Mouse (Mus musculus) cerebellum, adult 2 months (tissue): Measurements from ENCODE around the gene Ankrd40. TPM values are rescaled to one million over a fixed set of nuclear protein-coding genes. Genes with fewer than 3 reads are reported as not detected.
A peak's percentile ranks its signal among the peaks of the same experiment; 100 is the strongest.

ENCODE experiments used
- DNase-seq, 2 experiments: peaks; one replicate each; pipeline ENCODE4 v3.0.0; 2021
- H3K27ac ChIP-seq: fragments of 200-500 bp; 2 replicates; pipeline ENCODE4 v1.5.1; 2012; ENCODE audit warnings: low read length, control low read depth, inconsistent platforms; ENCODE audit not compliant: insufficient read depth
- H3K27me3 ChIP-seq: fragments of 200-500 bp; 2 replicates; pipeline ENCODE4 v1.6.1; 2012; ENCODE audit warnings: inconsistent platforms, mild to moderate bottlenecking, low read length, moderate library complexity; ENCODE audit not compliant: control insufficient read depth, insufficient read depth
- H3K4me1 ChIP-seq: fragments of 200-500 bp; 2 replicates; pipeline ENCODE4 v1.6.1; 2011; ENCODE audit warnings: low read length; ENCODE audit not compliant: control insufficient read depth, insufficient read depth
- H3K4me3 ChIP-seq: fragments of 200-500 bp; replicated peaks from 2 replicates; pipeline ENCODE3; 2011; ENCODE audit warnings: mild to moderate bottlenecking, low read depth, low read length, control low read depth; ENCODE audit not compliant: insufficient read depth
- CTCF ChIP-seq: fragments of 200-500 bp; IDR thresholded peaks from 2 replicates; pipeline ENCODE4 v1.5.1; 2011; ENCODE audit warnings: low read depth, mild to moderate bottlenecking, control low read depth, low read length, moderate library complexity, borderline replicate concordance; ENCODE audit not compliant: insufficient read depth
- POLR2A ChIP-seq: fragments of 200-500 bp; IDR thresholded peaks from 2 replicates; pipeline ENCODE4 v1.6.1; 2011; ENCODE audit warnings: low read length, control low read depth, borderline replicate concordance; ENCODE audit not compliant: insufficient read depth
- WGBS: fragments of 180-500 bp; shearing (Covaris S2); methylation state at CpG from one replicate; pipeline ENCODE4 v1.1.7; 2018; 5-methylcytosine and 5-hydroxymethylcytosine counted together
- polyA plus RNA-seq: library from polyadenylated mRNA; depleted of rRNA; stranded (reverse); fragments of >200 nt; gene quantifications from 2 replicates; pipeline ENCODE4 v1.2.3, GENCODE M21; 2012

Gene Ankrd40
- polyA plus RNA-seq, 1 experiment = 243 TPM

DNA sequence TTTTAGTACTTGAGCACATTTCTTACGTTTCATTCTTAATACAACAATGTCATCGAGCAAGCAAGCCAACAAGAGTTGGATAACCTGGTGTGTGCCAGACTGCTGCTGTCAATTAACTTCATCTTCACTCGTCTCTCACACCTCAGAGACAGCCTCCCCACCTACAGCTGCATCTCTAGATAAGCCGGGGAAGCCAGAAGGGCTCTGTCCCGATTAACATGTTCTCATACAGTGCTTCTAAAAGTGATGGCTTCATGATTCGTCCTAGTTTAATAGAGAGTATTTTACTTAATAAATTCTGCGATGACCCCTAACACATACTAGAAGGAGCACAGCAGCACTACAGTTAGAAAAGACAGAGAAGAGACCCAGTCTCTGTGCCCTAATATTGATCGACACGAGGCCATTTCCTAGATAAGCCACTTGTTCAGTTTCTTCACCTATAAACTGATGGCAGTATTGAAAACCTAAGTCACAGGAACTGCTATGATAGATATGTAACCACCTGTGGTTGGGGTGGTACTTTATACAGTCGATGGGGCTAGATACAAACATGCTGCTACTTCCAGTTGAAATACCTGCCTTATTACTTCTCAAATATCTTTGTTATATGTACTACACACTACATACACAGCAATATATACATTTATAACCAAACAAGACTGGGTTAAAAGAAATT is 37.6 kb upstream of the Ankrd40 start:
- Histone ChIP-seq H3K27me3 (no peaks in the 10 kb centered on the region), H3K4me1 (no peaks in the 10 kb centered on the region), H3K4me3 (no peak overlapping the region), H3K27ac (no peak overlapping the region)
- DNase-seq = no peak
- WGBS = 80% methylated on average over 10 of the region's 10 CpGs
- no peak for TF ChIP-seq CTCF
- TF ChIP-seq POLR2A = no peak

- Histone ChIP-seq H3K4me3 (no peak overlapping the region), H3K27me3 (no peaks in the 10 kb centered on the region), H3K27ac (no peak overlapping the region), H3K4me1 (no peaks in the 10 kb centered on the region)
- 53% methylated on average over 9 of the region's 9 CpGs for WGBS
- DNase-seq = no peak
- TF ChIP-seq POLR2A (no peak), CTCF (no peak)
These were observed 32.6 kb upstream of the Ankrd40 start for GRCm38 (mm10) chr11:94294996-94295845.

GRCm38 (mm10) chr11:94312733-94313132 is 15.1 kb upstream of the Ankrd40 start:
- 68% methylated on average over 1 of the region's 1 CpGs for WGBS
- no peak for TF ChIP-seq POLR2A
- no peak for TF ChIP-seq CTCF
- H3K27me3 ChIP-seq = no peaks in the 10 kb centered on the region
- H3K4me3 ChIP-seq = no peak overlapping the region
- H3K27ac ChIP-seq = no peak overlapping the region
- peak in 1 of 2 experiments; percentile 36 for DNase-seq
- peaks cover 17% of the 10 kb centered on the region; the same call in 1 of the 2 replicates for H3K4me1 ChIP-seq

DNA sequence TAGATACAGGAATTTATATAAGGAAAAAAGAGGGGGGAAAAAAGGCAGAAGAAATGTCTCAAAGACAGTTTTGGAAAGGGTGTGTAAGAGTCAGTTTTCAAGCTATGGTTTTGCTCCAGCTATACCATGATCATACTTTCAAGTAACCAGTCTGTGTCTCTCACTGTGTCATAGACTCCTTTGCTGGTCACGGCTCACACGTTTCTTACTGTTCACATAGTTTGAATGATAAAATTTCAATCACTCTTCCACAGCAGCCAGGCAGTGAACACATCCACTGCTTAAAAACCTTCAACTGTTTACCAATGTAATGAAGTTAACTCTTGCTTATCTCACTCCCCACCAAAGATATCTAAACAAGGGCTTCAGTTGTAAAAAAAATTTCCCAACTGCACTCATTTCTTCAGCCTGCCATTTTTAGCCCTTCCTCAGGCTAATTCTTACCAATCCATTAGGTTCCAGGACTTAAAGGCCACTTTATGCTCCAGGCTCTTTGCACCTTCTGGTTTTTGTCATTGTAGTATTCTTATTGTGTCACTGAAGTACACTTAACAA is 13.6 kb upstream of the Ankrd40 start:
- TF ChIP-seq CTCF (no peak), POLR2A (no peak)
- no peak for DNase-seq
- no peak overlapping the region for H3K4me3 ChIP-seq
- WGBS = 10% methylated on average over 2 of the region's 2 CpGs
- H3K27ac ChIP-seq = no peak overlapping the region
- H3K4me1 ChIP-seq = peaks cover 17% of the 10 kb centered on the region; the same call in 1 of the 2 replicates
- no peaks in the 10 kb centered on the region for H3K27me3 ChIP-seq

DNA sequence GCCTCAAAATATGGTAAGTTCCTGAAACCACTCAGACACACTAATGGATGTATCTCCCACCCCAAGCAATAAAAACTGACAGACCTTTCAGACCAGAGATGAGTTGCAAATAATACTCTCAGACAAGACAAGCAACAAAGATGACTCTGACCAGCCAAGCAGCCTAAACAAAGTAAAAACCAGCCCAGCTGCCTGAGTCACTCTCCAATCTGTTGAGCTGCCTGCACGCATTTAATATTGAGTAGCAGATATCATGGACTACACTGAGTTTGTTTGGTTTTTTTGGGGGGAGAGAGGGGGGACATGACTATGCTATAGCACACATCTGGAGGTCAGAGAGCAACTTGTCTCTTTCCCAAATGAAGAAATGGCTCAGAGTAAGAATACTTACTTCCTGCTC is 12.5 kb upstream of the Ankrd40 start:
- WGBS = 13% methylated on average over 1 of the region's 1 CpGs
- H3K27ac ChIP-seq = no peak overlapping the region
- no peak for DNase-seq
- TF ChIP-seq POLR2A = no peak
- no peak for TF ChIP-seq CTCF
- H3K4me1 ChIP-seq = peaks cover 17% of the 10 kb centered on the region; the same call in 1 of the 2 replicates
- no peak overlapping the region for H3K4me3 ChIP-seq
- no peaks in the 10 kb centered on the region for H3K27me3 ChIP-seq

- peaks cover 17% of the 10 kb centered on the region; the same call in 1 of the 2 replicates for H3K4me1 ChIP-seq
- H3K4me3 ChIP-seq = no peak overlapping the region
- no peak for TF ChIP-seq POLR2A
- no peak for TF ChIP-seq CTCF
- no peak for DNase-seq
- H3K27me3 ChIP-seq = no peaks in the 10 kb centered on the region
- H3K27ac ChIP-seq = no peak overlapping the region
- 48% methylated on average over 2 of the region's 2 CpGs for WGBS
These were observed 11.3 kb upstream of the Ankrd40 start for GRCm38 (mm10) chr11:94316528-94316927.

- Histone ChIP-seq H3K27me3 (no peaks in the 10 kb centered on the region), H3K27ac (no peak overlapping the region), H3K4me3 (no peak overlapping the region), H3K4me1 (peaks cover 15% of the 10 kb centered on the region; the same call in 1 of the 2 replicates)
- TF ChIP-seq CTCF = no peak
- no peak for TF ChIP-seq POLR2A
- 28% methylated on average over 1 of the region's 1 CpGs for WGBS
- no peak for DNase-seq
These were observed 10.8 kb upstream of the Ankrd40 start for GRCm38 (mm10) chr11:94317014-94317413.
